Mouse (Mus musculus): ENCODE data around the gene Gemin5.

DNA sequence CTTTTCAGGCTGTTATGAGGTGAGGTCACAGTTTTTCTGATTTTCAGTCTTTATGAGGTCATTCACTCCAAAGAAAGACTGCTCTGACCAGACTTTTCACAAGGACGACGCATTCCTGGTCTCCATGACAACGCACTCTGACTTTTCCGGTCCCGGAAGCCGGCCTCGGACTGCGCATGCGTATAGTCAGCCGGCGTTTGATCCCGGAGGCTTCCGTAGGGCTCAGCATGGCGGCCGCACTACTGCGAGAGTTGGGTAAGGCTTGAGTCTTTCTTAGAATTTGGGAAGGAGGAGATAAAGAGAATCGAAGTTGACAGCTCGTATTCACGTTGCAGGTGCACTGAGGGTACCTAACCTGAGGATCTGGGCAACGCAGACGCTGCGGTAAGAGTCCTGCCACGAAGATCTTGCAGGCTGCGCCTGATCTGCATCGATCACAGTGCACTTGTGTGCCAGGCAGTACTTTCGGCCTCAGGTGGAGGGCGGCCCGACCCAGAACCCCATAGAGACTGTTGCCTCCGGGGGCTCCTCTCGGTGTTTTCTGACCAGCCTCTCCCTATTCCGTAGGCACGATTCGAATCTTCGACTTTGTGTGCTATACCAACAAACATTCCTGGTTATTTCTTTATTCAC, 3.2 kb upstream of the Gemin5 start, which contains the start of gene Mrpl22:
- TF ChIP-seq EP300 (IDR thresholded peaks at IDR 0.05; ENCODE audit: low read length) (no peak), USF1 (IDR thresholded peaks at IDR 0.05; ENCODE audit: low read depth, low read length) (no peak), MAX (IDR thresholded peaks at IDR 0.05; ENCODE audit: low read length) (no peak; the same call in 1 of the 2 replicates), BHLHE40 (IDR thresholded peaks at IDR 0.05; ENCODE audit: low read depth, low read length) (no peak)

Data from CH12.LX (cell line).